In genomic region chr15:79658531-79659375, GRCm38 (mm10) we compare ENCODE assay signal across 7 mouse cellular contexts. TPM values are rescaled to one million over a fixed set of nuclear protein-coding genes. Genes with fewer than 3 reads are reported as not detected.
DNase-seq lines count a peak whose midpoint lies in the region; ATAC-seq and TF ChIP-seq lines count a peak whose summit lies in the region.

Gene Fam227a, minus strand, starts transcription at chr15:79658956.
Gene Cby1, plus strand, starts transcription at chr15:79659199.

- H3K79me2 ChIP-seq in heart, adult 2 months (replicated peaks; ENCODE audit: control insufficient read depth, insufficient read depth, low read length): no peaks in the 10 kb centered on the region

- H3K27me3 ChIP-seq in embryonic facial prominence, embryonic 12.5 days: no peaks in the 10 kb centered on the region
- H3K27me3 ChIP-seq in heart, adult 2 months (ENCODE audit: control insufficient read depth, insufficient read depth, low read length): no peaks in the 10 kb centered on the region
- H3K27me3 ChIP-seq in limb, embryonic 13.5 days: no peaks in the 10 kb centered on the region
- H3K27me3 ChIP-seq in midbrain, embryonic 16.5 days (ENCODE audit: control insufficient read depth, insufficient read depth, low read depth, low read length): no peaks in the 10 kb centered on the region

- peak within 1 kb of the TSS; percentile 77 for H3K9ac ChIP-seq in embryonic facial prominence, embryonic 12.5 days
- peak within 1 kb of the TSS; percentile 85 for H3K9ac ChIP-seq in heart, adult 2 months (ENCODE audit: low read depth, low read length)
- peak within 1 kb of the TSS; percentile 81 for H3K9ac ChIP-seq in limb, embryonic 13.5 days
- peak within 1 kb of the TSS; percentile 92 for H3K9ac ChIP-seq in midbrain, embryonic 16.5 days (ENCODE audit: low read depth, low read length)

- peak within 1 kb of the TSS; percentile 61 for H3K4me3 ChIP-seq in embryonic facial prominence, embryonic 12.5 days
- H3K4me3 ChIP-seq in heart, adult 2 months: peak within 1 kb of the TSS; percentile 81
- peak within 1 kb of the TSS; percentile 80 for H3K4me3 ChIP-seq in limb, embryonic 13.5 days
- H3K4me3 ChIP-seq in midbrain, embryonic 16.5 days (ENCODE audit: low read depth, low read length): peak within 1 kb of the TSS; percentile 88

- H3K9me3 ChIP-seq in embryonic facial prominence, embryonic 12.5 days: no peaks in the 10 kb centered on the region; the same call in 1 of the 2 replicates
- no peaks in the 10 kb centered on the region for H3K9me3 ChIP-seq in limb, embryonic 13.5 days
- H3K9me3 ChIP-seq in midbrain, embryonic 16.5 days (replicated peaks; ENCODE audit: control insufficient read depth, low read length, poor library complexity, severe bottlenecking): no peaks in the 10 kb centered on the region

- TF ChIP-seq CTCF in heart, adult 2 months (IDR thresholded peaks at IDR 0.05): no peak

- peak; percentile 50; the same call in 1 of the 2 replicates for ATAC-seq in embryonic facial prominence, embryonic 12.5 days (ENCODE audit: insufficient number of reproducible peaks, insufficient read depth, low FRiP score, low TSS enrichment)
- ATAC-seq in limb, embryonic 13.5 days (ENCODE audit: low FRiP score, low read depth): peak; percentile 91
- peak; percentile 89 for ATAC-seq in midbrain, embryonic 16.5 days

- H3K36me3 ChIP-seq in embryonic facial prominence, embryonic 12.5 days: peaks cover 21% of the 10 kb centered on the region
- H3K36me3 ChIP-seq in heart, adult 2 months (ENCODE audit: control insufficient read depth, insufficient read depth, low read length): no peaks in the 10 kb centered on the region; the same call in 1 of the 2 replicates
- H3K36me3 ChIP-seq in limb, embryonic 13.5 days: peaks cover 25% of the 10 kb centered on the region
- 0 out of 2 replicates have a peak, but pooled peaks cover 2% of the 10 kb centered on the region for H3K36me3 ChIP-seq in midbrain, embryonic 16.5 days (ENCODE audit: control insufficient read depth, insufficient read depth, low read length)

- peak; percentile 63 for TF ChIP-seq POLR2A in heart, adult 2 months (IDR thresholded peaks at IDR 0.05; ENCODE audit: insufficient read depth, low read depth, low read length)

- WGBS in embryonic facial prominence, embryonic 12.5 days: under 1% methylated on average over 55 of the region's 55 CpGs
- WGBS in heart, adult 2 months: under 1% methylated on average over 55 of the region's 55 CpGs
- under 1% methylated on average over 55 of the region's 55 CpGs for WGBS in limb, embryonic 13.5 days
- under 1% methylated on average over 55 of the region's 55 CpGs for WGBS in midbrain, embryonic 16.5 days

- intact Hi-C loops in heart, adult 2 months (cut with DNase I): loop anchor here (1.0 to 5.0 kb wide), 2 partner anchors 12 to 84 kb away; partner anchors contain the start of genes Sun2 and Tomm22

- DNase-seq in adrenal gland, postnatal 25 days: peak; percentile 98
- DNase-seq in heart, adult 2 months: peak; percentile 96
- DNase-seq in kidney, adult 8-10 months: peak; percentile 90 to 95
- DNase-seq in spleen, postnatal 10 days (ENCODE audit: low spot score in 2 of 2): peak; percentile 95 to 96

- TF ChIP-seq EP300 in heart, adult 2 months (IDR thresholded peaks at IDR 0.05; ENCODE audit: insufficient read depth, low read depth, low read length): no peak

- peak within 1 kb of the TSS; percentile 90 for H3K4me2 ChIP-seq in embryonic facial prominence, embryonic 12.5 days (replicated peaks)
- H3K4me2 ChIP-seq in limb, embryonic 13.5 days (replicated peaks): peak within 1 kb of the TSS; percentile 93
- H3K4me2 ChIP-seq in midbrain, embryonic 16.5 days (ENCODE audit: low read length): peak within 1 kb of the TSS; percentile 87

- H3K27ac ChIP-seq in embryonic facial prominence, embryonic 12.5 days: peak within 1 kb of the TSS; percentile 89
- H3K27ac ChIP-seq in heart, adult 2 months: peak within 1 kb of the TSS; percentile 98
- peak within 1 kb of the TSS; percentile 93 for H3K27ac ChIP-seq in limb, embryonic 13.5 days
- peak within 1 kb of the TSS; percentile 99 for H3K27ac ChIP-seq in midbrain, embryonic 16.5 days (ENCODE audit: low read length)

- H3K4me1 ChIP-seq in embryonic facial prominence, embryonic 12.5 days: peaks cover 9% of the 10 kb centered on the region
- H3K4me1 ChIP-seq in heart, adult 2 months (ENCODE audit: control insufficient read depth, insufficient read depth, low read length): peaks cover 3% of the 10 kb centered on the region; the same call in 1 of the 2 replicates
- H3K4me1 ChIP-seq in limb, embryonic 13.5 days: peaks cover 12% of the 10 kb centered on the region
- H3K4me1 ChIP-seq in midbrain, embryonic 16.5 days (ENCODE audit: control insufficient read depth, insufficient read depth, low read length): peaks cover 10% of the 10 kb centered on the region

RNA-seq across cellular contexts. Expression of gene Fam227a, which starts in this region (rescaled TPM):
- 2.9 and 4.1 TPM in 2 replicates for total RNA-seq in adrenal gland, postnatal 25 days (2021)
- polyA plus RNA-seq in embryonic facial prominence, embryonic 12.5 days (2016; fragmentation: Nextera tagmentation; extraction: Ambion mirVana): 2.6 and 2.9 TPM in 2 replicates
- under 1 TPM; 0.75 to 0.84 TPM for total RNA-seq in heart, adult 2 months (2021)
- 1.2 and 1.4 TPM in 2 replicates for polyA plus RNA-seq in heart, adult 2 months (2012; rRNA removed)
- polyA plus RNA-seq in limb, embryonic 13.5 days (2015; fragmentation: Nextera tagmentation; extraction: Ambion mirVana): 1.4 and 2.2 TPM in 2 replicates
- 4.0 and 5.1 TPM in 2 replicates for polyA plus RNA-seq in midbrain, embryonic 16.5 days (2015; fragmentation: Nextera tagmentation; extraction: Ambion mirVana)

RNA-seq across cellular contexts. Expression of gene Cby1, which starts in this region (rescaled TPM):
- total RNA-seq in adrenal gland, postnatal 25 days (2021): 15.0 and 24.5 TPM in 2 replicates
- 59.9 and 60.3 TPM in 2 replicates for polyA plus RNA-seq in embryonic facial prominence, embryonic 12.5 days (2016; fragmentation: Nextera tagmentation; extraction: Ambion mirVana)
- total RNA-seq in heart, adult 2 months (2021): 10 to 100 TPM; 18.6 to 19.3 TPM
- 10.1 and 13.8 TPM in 2 replicates for polyA plus RNA-seq in heart, adult 2 months (2012; rRNA removed)
- 55.1 and 59.5 TPM in 2 replicates for polyA plus RNA-seq in limb, embryonic 13.5 days (2015; fragmentation: Nextera tagmentation; extraction: Ambion mirVana)
- polyA plus RNA-seq in midbrain, embryonic 16.5 days (2015; fragmentation: Nextera tagmentation; extraction: Ambion mirVana): 101 and 105 TPM in 2 replicates

Comparison
In these comparisons a context has a peak if more than half of its experiments do, and no peak if none do; other contexts are left out.
1. Peak in every context shown above with its lines: DNase-seq, ATAC-seq, H3K4me3 ChIP-seq and H3K27ac ChIP-seq.